Mouse (Mus musculus): Measurements from ENCODE around the gene Ankfn1. TPM values are rescaled to one million over a fixed set of nuclear protein-coding genes. Genes with fewer than 3 reads are reported as not detected.

Ankfn1 gene
- polyA plus RNA-seq, 1 experiment from 2014 or later = 0.39 TPM

GRCm38 (mm10) chr11:89454702-89455101 lies 322.8 kb downstream of the Ankfn1 start:
- Histone ChIP-seq H3K4me1 (ENCODE audit: control insufficient read depth, insufficient read depth, low read length) (peaks cover 4% of the 10 kb centered on the region; the same call in 1 of the 2 replicates), H3K27ac (ENCODE audit: low read length) (no peak overlapping the region), H3K9me3 (ENCODE audit: control insufficient read depth, low read depth, low read length) (no peaks in the 10 kb centered on the region), H3K4me2 (replicated peaks; ENCODE audit: low read depth, low read length) (no peak overlapping the region), H3K4me3 (ENCODE audit: low read depth, low read length) (no peak overlapping the region), H3K36me3 (ENCODE audit: control insufficient read depth, insufficient read depth, low read length) (no peaks in the 10 kb centered on the region), H3K27me3 (ENCODE audit: control insufficient read depth, insufficient read depth, low read length) (no peaks in the 10 kb centered on the region), H3K9ac (replicated peaks; ENCODE audit: low read depth, low read length) (no peak overlapping the region)
- no peak for ATAC-seq (ENCODE audit: insufficient number of reproducible peaks, insufficient read depth, low FRiP score, low read depth)
- 61% methylated on average over 4 of the region's 4 CpGs for WGBS

- Histone ChIP-seq H3K36me3 (ENCODE audit: control insufficient read depth, insufficient read depth, low read length) (no peaks in the 10 kb centered on the region), H3K4me2 (replicated peaks; ENCODE audit: low read depth, low read length) (no peak overlapping the region), H3K27ac (ENCODE audit: low read length) (no peak overlapping the region), H3K9me3 (ENCODE audit: control insufficient read depth, low read depth, low read length) (no peaks in the 10 kb centered on the region), H3K4me1 (ENCODE audit: control insufficient read depth, insufficient read depth, low read length) (peaks cover 4% of the 10 kb centered on the region; the same call in 1 of the 2 replicates), H3K9ac (replicated peaks; ENCODE audit: low read depth, low read length) (no peak overlapping the region), H3K27me3 (ENCODE audit: control insufficient read depth, insufficient read depth, low read length) (no peaks in the 10 kb centered on the region), H3K4me3 (ENCODE audit: low read depth, low read length) (no peak overlapping the region)
- WGBS = 30% methylated on average over 2 of the region's 2 CpGs
- no peak for ATAC-seq (ENCODE audit: insufficient number of reproducible peaks, insufficient read depth, low FRiP score, low read depth)
Observed at GRCm38 (mm10) chr11:89452862-89453261, 324.6 kb downstream of the Ankfn1 start.

- Histone ChIP-seq H3K4me2 (replicated peaks; ENCODE audit: low read depth, low read length) (no peak overlapping the region), H3K9ac (replicated peaks; ENCODE audit: low read depth, low read length) (no peak overlapping the region), H3K27me3 (ENCODE audit: control insufficient read depth, insufficient read depth, low read length) (no peaks in the 10 kb centered on the region), H3K9me3 (ENCODE audit: control insufficient read depth, low read depth, low read length) (no peaks in the 10 kb centered on the region), H3K27ac (ENCODE audit: low read length) (no peak overlapping the region), H3K36me3 (ENCODE audit: control insufficient read depth, insufficient read depth, low read length) (no peaks in the 10 kb centered on the region), H3K4me1 (ENCODE audit: control insufficient read depth, insufficient read depth, low read length) (peaks cover 4% of the 10 kb centered on the region; the same call in 1 of the 2 replicates), H3K4me3 (ENCODE audit: low read depth, low read length) (no peak overlapping the region)
- ATAC-seq (ENCODE audit: insufficient number of reproducible peaks, insufficient read depth, low FRiP score, low read depth) = no peak
- 86% methylated on average over 4 of the region's 4 CpGs for WGBS
Observed at GRCm38 (mm10) chr11:89450406-89450805, 327.0 kb downstream of the Ankfn1 start.

- no peak overlapping the region for H3K9ac ChIP-seq (replicated peaks; ENCODE audit: low read depth, low read length)
- no peak overlapping the region for H3K4me2 ChIP-seq (replicated peaks; ENCODE audit: low read depth, low read length)
- ATAC-seq (ENCODE audit: insufficient number of reproducible peaks, insufficient read depth, low FRiP score, low read depth) = no peak
- H3K4me3 ChIP-seq (ENCODE audit: low read depth, low read length) = no peak overlapping the region
- H3K9me3 ChIP-seq (ENCODE audit: control insufficient read depth, low read depth, low read length) = no peaks in the 10 kb centered on the region
- H3K36me3 ChIP-seq (ENCODE audit: control insufficient read depth, insufficient read depth, low read length) = no peaks in the 10 kb centered on the region
- H3K27me3 ChIP-seq (ENCODE audit: control insufficient read depth, insufficient read depth, low read length) = no peaks in the 10 kb centered on the region
- peaks cover 4% of the 10 kb centered on the region; the same call in 1 of the 2 replicates for H3K4me1 ChIP-seq (ENCODE audit: control insufficient read depth, insufficient read depth, low read length)
- H3K27ac ChIP-seq (ENCODE audit: low read length) = no peak overlapping the region
- WGBS = 82% methylated on average over 6 of the region's 6 CpGs
Observed at GRCm38 (mm10) chr11:89448986-89449385, 328.5 kb downstream of the Ankfn1 start.

GRCm38 (mm10) chr11:89447477-89447876 lies 330.0 kb downstream of the Ankfn1 start:
- no peak overlapping the region for H3K4me3 ChIP-seq (ENCODE audit: low read depth, low read length)
- no peaks in the 10 kb centered on the region for H3K9me3 ChIP-seq (ENCODE audit: control insufficient read depth, low read depth, low read length)
- H3K36me3 ChIP-seq (ENCODE audit: control insufficient read depth, insufficient read depth, low read length) = no peaks in the 10 kb centered on the region
- H3K4me1 ChIP-seq (ENCODE audit: control insufficient read depth, insufficient read depth, low read length) = no peaks in the 10 kb centered on the region
- ATAC-seq (ENCODE audit: insufficient number of reproducible peaks, insufficient read depth, low FRiP score, low read depth) = no peak
- no peak overlapping the region for H3K4me2 ChIP-seq (replicated peaks; ENCODE audit: low read depth, low read length)
- no peaks in the 10 kb centered on the region for H3K27me3 ChIP-seq (ENCODE audit: control insufficient read depth, insufficient read depth, low read length)
- H3K9ac ChIP-seq (replicated peaks; ENCODE audit: low read depth, low read length) = no peak overlapping the region
- WGBS = 72% methylated on average over 12 of the region's 12 CpGs
- no peak overlapping the region for H3K27ac ChIP-seq (ENCODE audit: low read length)

- ATAC-seq (ENCODE audit: insufficient number of reproducible peaks, insufficient read depth, low FRiP score, low read depth) = no peak
- Histone ChIP-seq H3K4me2 (replicated peaks; ENCODE audit: low read depth, low read length) (no peak overlapping the region), H3K27me3 (ENCODE audit: control insufficient read depth, insufficient read depth, low read length) (no peaks in the 10 kb centered on the region), H3K36me3 (ENCODE audit: control insufficient read depth, insufficient read depth, low read length) (no peaks in the 10 kb centered on the region), H3K9ac (replicated peaks; ENCODE audit: low read depth, low read length) (no peak overlapping the region), H3K4me1 (ENCODE audit: control insufficient read depth, insufficient read depth, low read length) (no peaks in the 10 kb centered on the region), H3K27ac (ENCODE audit: low read length) (no peak overlapping the region), H3K4me3 (ENCODE audit: low read depth, low read length) (no peak overlapping the region), H3K9me3 (ENCODE audit: control insufficient read depth, low read depth, low read length) (no peaks in the 10 kb centered on the region)
- 80% methylated on average over 6 of the region's 6 CpGs for WGBS
Observed at GRCm38 (mm10) chr11:89440566-89440965, 336.9 kb downstream of the Ankfn1 start.

GRCm38 (mm10) chr11:89424358-89424757 lies 353.1 kb downstream of the Ankfn1 start:
- H3K4me2 ChIP-seq (replicated peaks; ENCODE audit: low read depth, low read length) = no peak overlapping the region
- H3K27me3 ChIP-seq (ENCODE audit: control insufficient read depth, insufficient read depth, low read length) = no peaks in the 10 kb centered on the region
- no peaks in the 10 kb centered on the region for H3K4me1 ChIP-seq (ENCODE audit: control insufficient read depth, insufficient read depth, low read length)
- no peak overlapping the region for H3K9ac ChIP-seq (replicated peaks; ENCODE audit: low read depth, low read length)
- no peaks in the 10 kb centered on the region for H3K9me3 ChIP-seq (ENCODE audit: control insufficient read depth, low read depth, low read length)
- H3K27ac ChIP-seq (ENCODE audit: low read length) = no peak overlapping the region
- 52% methylated on average over 3 of the region's 3 CpGs for WGBS
- no peak for ATAC-seq (ENCODE audit: insufficient number of reproducible peaks, insufficient read depth, low FRiP score, low read depth)
- no peak overlapping the region for H3K4me3 ChIP-seq (ENCODE audit: low read depth, low read length)
- H3K36me3 ChIP-seq (ENCODE audit: control insufficient read depth, insufficient read depth, low read length) = no peaks in the 10 kb centered on the region

GRCm38 (mm10) chr11:89422637-89423036 lies 354.8 kb downstream of the Ankfn1 start:
- Histone ChIP-seq H3K9ac (replicated peaks; ENCODE audit: low read depth, low read length) (no peak overlapping the region), H3K9me3 (ENCODE audit: control insufficient read depth, low read depth, low read length) (no peaks in the 10 kb centered on the region), H3K36me3 (ENCODE audit: control insufficient read depth, insufficient read depth, low read length) (no peaks in the 10 kb centered on the region), H3K4me1 (ENCODE audit: control insufficient read depth, insufficient read depth, low read length) (no peaks in the 10 kb centered on the region), H3K4me2 (replicated peaks; ENCODE audit: low read depth, low read length) (no peak overlapping the region), H3K27me3 (ENCODE audit: control insufficient read depth, insufficient read depth, low read length) (no peaks in the 10 kb centered on the region), H3K27ac (ENCODE audit: low read length) (no peak overlapping the region), H3K4me3 (ENCODE audit: low read depth, low read length) (no peak overlapping the region)
- 85% methylated on average over 5 of the region's 5 CpGs for WGBS
- ATAC-seq (ENCODE audit: insufficient number of reproducible peaks, insufficient read depth, low FRiP score, low read depth) = no peak

- no peaks in the 10 kb centered on the region for H3K36me3 ChIP-seq (ENCODE audit: control insufficient read depth, insufficient read depth, low read length)
- H3K4me2 ChIP-seq (replicated peaks; ENCODE audit: low read depth, low read length) = no peak overlapping the region
- H3K4me3 ChIP-seq (ENCODE audit: low read depth, low read length) = no peak overlapping the region
- H3K27ac ChIP-seq (ENCODE audit: low read length) = no peak overlapping the region
- H3K9me3 ChIP-seq (ENCODE audit: control insufficient read depth, low read depth, low read length) = no peaks in the 10 kb centered on the region
- H3K27me3 ChIP-seq (ENCODE audit: control insufficient read depth, insufficient read depth, low read length) = no peaks in the 10 kb centered on the region
- WGBS = 70% methylated on average over 11 of the region's 11 CpGs
- no peak overlapping the region for H3K9ac ChIP-seq (replicated peaks; ENCODE audit: low read depth, low read length)
- no peaks in the 10 kb centered on the region for H3K4me1 ChIP-seq (ENCODE audit: control insufficient read depth, insufficient read depth, low read length)
- no peak for ATAC-seq (ENCODE audit: insufficient number of reproducible peaks, insufficient read depth, low FRiP score, low read depth)
Observed at GRCm38 (mm10) chr11:89420767-89421438, 356.6 kb downstream of the Ankfn1 start.

All from stomach, embryonic 14.5 days (tissue).